Mouse (Mus musculus): Measurements from ENCODE around the gene Rev3l. TPM values are rescaled to one million over a fixed set of nuclear protein-coding genes. Genes with fewer than 3 reads are reported as not detected.

Gene Rev3l
- total and polyA plus RNA-seq, 2 experiments from 2014 or later, result 23.3 to 89.5 TPM

GRCm38 (mm10) chr10:39736187-39736586 is 4.3 kb downstream of the Rev3l start:
- DNase-seq (ENCODE audit: low spot score), result no peak
- H3K27ac ChIP-seq, result no peak overlapping the region
- whole genome bisulfite sequencing, result 67% methylated on average over 4 of the region's 4 CpGs
- no peaks in the 10 kb centered on the region for H3K4me1 ChIP-seq (ENCODE audit: insufficient read depth, low read length)
- H3K4me3 ChIP-seq (ENCODE audit: low read length), result no peak overlapping the region
- H3K27me3 ChIP-seq (ENCODE audit: insufficient read depth, low read length), result no peaks in the 10 kb centered on the region
- H3K9me3 ChIP-seq (ENCODE audit: low read length), result no peaks in the 10 kb centered on the region
- H3K36me3 ChIP-seq (ENCODE audit: insufficient read depth, low read length), result no peaks in the 10 kb centered on the region
- no peak overlapping the region for H3K9ac ChIP-seq (replicated peaks; ENCODE audit: low read length)
- ATAC-seq, result no peak
- no peak for TF ChIP-seq CTCF (IDR thresholded peaks at IDR 0.05; ENCODE audit: low read depth)
- no peak overlapping the region for H3K4me2 ChIP-seq (ENCODE audit: low read depth, low read length)

- no peaks in the 10 kb centered on the region for H3K9me3 ChIP-seq (ENCODE audit: low read length)
- no peaks in the 10 kb centered on the region for H3K36me3 ChIP-seq (ENCODE audit: insufficient read depth, low read length)
- H3K9ac ChIP-seq (replicated peaks; ENCODE audit: low read length), result no peak overlapping the region
- H3K4me3 ChIP-seq (ENCODE audit: low read length), result no peak overlapping the region
- WGBS, result 67% methylated on average over 4 of the region's 4 CpGs
- DNase-seq (ENCODE audit: low spot score) (no peak), ATAC-seq (no peak)
- no peak overlapping the region for H3K27ac ChIP-seq
- no peaks in the 10 kb centered on the region for H3K27me3 ChIP-seq (ENCODE audit: insufficient read depth, low read length)
- TF ChIP-seq CTCF (IDR thresholded peaks at IDR 0.05; ENCODE audit: low read depth), result no peak
- no peak overlapping the region for H3K4me2 ChIP-seq (ENCODE audit: low read depth, low read length)
- H3K4me1 ChIP-seq (ENCODE audit: insufficient read depth, low read length), result no peaks in the 10 kb centered on the region
Measured at GRCm38 (mm10) chr10:39742057-39742456, 10.1 kb downstream of the Rev3l start.

- Histone ChIP-seq H3K4me2 (ENCODE audit: low read depth, low read length) (no peak overlapping the region), H3K27ac (no peak overlapping the region), H3K27me3 (ENCODE audit: insufficient read depth, low read length) (no peaks in the 10 kb centered on the region), H3K9me3 (ENCODE audit: low read length) (no peaks in the 10 kb centered on the region), H3K36me3 (ENCODE audit: insufficient read depth, low read length) (0 out of 2 replicates have a peak, but pooled peaks cover 5% of the 10 kb centered on the region), H3K4me1 (ENCODE audit: insufficient read depth, low read length) (no peaks in the 10 kb centered on the region), H3K9ac (replicated peaks; ENCODE audit: low read length) (no peak overlapping the region), H3K4me3 (ENCODE audit: low read length) (no peak overlapping the region)
- no peak for DNase-seq (ENCODE audit: low spot score)
- TF ChIP-seq CTCF (IDR thresholded peaks at IDR 0.05; ENCODE audit: low read depth), result no peak
- no peak for ATAC-seq
- 69% methylated on average over 1 of the region's 1 CpGs for WGBS
Measured at GRCm38 (mm10) chr10:39764752-39765151, 32.8 kb downstream of the Rev3l start.

- TF ChIP-seq CTCF (IDR thresholded peaks at IDR 0.05; ENCODE audit: low read depth), result no peak
Measured at GRCm38 (mm10) chr10:39766702-39767101, 34.8 kb downstream of the Rev3l start.

GRCm38 (mm10) chr10:39772259-39772658 is 40.3 kb downstream of the Rev3l start:
- WGBS, result 83% methylated on average over 2 of the region's 2 CpGs
- Histone ChIP-seq H3K9me3 (ENCODE audit: low read length) (no peaks in the 10 kb centered on the region), H3K4me3 (ENCODE audit: low read length) (no peak overlapping the region), H3K4me2 (ENCODE audit: low read depth, low read length) (no peak overlapping the region), H3K4me1 (ENCODE audit: insufficient read depth, low read length) (no peaks in the 10 kb centered on the region), H3K36me3 (ENCODE audit: insufficient read depth, low read length) (no peaks in the 10 kb centered on the region), H3K9ac (replicated peaks; ENCODE audit: low read length) (no peak overlapping the region), H3K27me3 (ENCODE audit: insufficient read depth, low read length) (no peaks in the 10 kb centered on the region), H3K27ac (no peak overlapping the region)
- no peak for DNase-seq (ENCODE audit: low spot score)
- no peak for ATAC-seq
- no peak for TF ChIP-seq CTCF (IDR thresholded peaks at IDR 0.05; ENCODE audit: low read depth)

More at GRCm38 (mm10) chr10:39766702-39767101, 34.8 kb downstream of the Rev3l start:
- 70% methylated on average over 4 of the region's 4 CpGs for WGBS
- Histone ChIP-seq H3K27ac (no peak overlapping the region), H3K4me3 (ENCODE audit: low read length) (no peak overlapping the region), H3K9ac (replicated peaks; ENCODE audit: low read length) (no peak overlapping the region), H3K36me3 (ENCODE audit: insufficient read depth, low read length) (no peaks in the 10 kb centered on the region), H3K9me3 (ENCODE audit: low read length) (no peaks in the 10 kb centered on the region), H3K4me1 (ENCODE audit: insufficient read depth, low read length) (no peaks in the 10 kb centered on the region), H3K27me3 (ENCODE audit: insufficient read depth, low read length) (no peaks in the 10 kb centered on the region), H3K4me2 (ENCODE audit: low read depth, low read length) (no peak overlapping the region)
- DNase-seq (ENCODE audit: low spot score) (no peak), ATAC-seq (no peak)

GRCm38 (mm10) chr10:39773940-39774726 is 42.2 kb downstream of the Rev3l start:
- H3K27me3 ChIP-seq (ENCODE audit: insufficient read depth, low read length), result no peaks in the 10 kb centered on the region
- no peak overlapping the region for H3K9ac ChIP-seq (replicated peaks; ENCODE audit: low read length)
- DNase-seq (ENCODE audit: low spot score) (no peak), ATAC-seq (no peak)
- H3K27ac ChIP-seq, result no peak overlapping the region
- H3K4me3 ChIP-seq (ENCODE audit: low read length), result no peak overlapping the region
- H3K9me3 ChIP-seq (ENCODE audit: low read length), result no peaks in the 10 kb centered on the region
- 80% methylated on average over 9 of the region's 9 CpGs for WGBS
- H3K36me3 ChIP-seq (ENCODE audit: insufficient read depth, low read length), result no peaks in the 10 kb centered on the region
- H3K4me2 ChIP-seq (ENCODE audit: low read depth, low read length), result no peak overlapping the region
- TF ChIP-seq CTCF (IDR thresholded peaks at IDR 0.05; ENCODE audit: low read depth), result no peak
- H3K4me1 ChIP-seq (ENCODE audit: insufficient read depth, low read length), result no peaks in the 10 kb centered on the region; the same call in 1 of the 2 replicates

- Histone ChIP-seq H3K4me3 (ENCODE audit: low read length) (no peak overlapping the region), H3K27ac (no peak overlapping the region), H3K36me3 (ENCODE audit: insufficient read depth, low read length) (no peaks in the 10 kb centered on the region), H3K27me3 (ENCODE audit: insufficient read depth, low read length) (no peaks in the 10 kb centered on the region), H3K4me2 (ENCODE audit: low read depth, low read length) (no peak overlapping the region), H3K4me1 (ENCODE audit: insufficient read depth, low read length) (no peaks in the 10 kb centered on the region; the same call in 1 of the 2 replicates), H3K9ac (replicated peaks; ENCODE audit: low read length) (no peak overlapping the region), H3K9me3 (ENCODE audit: low read length) (no peaks in the 10 kb centered on the region)
- DNase-seq (ENCODE audit: low spot score) (no peak), ATAC-seq (no peak)
- TF ChIP-seq CTCF (IDR thresholded peaks at IDR 0.05; ENCODE audit: low read depth), result no peak
- WGBS, result 93% methylated on average over 3 of the region's 3 CpGs
Measured at GRCm38 (mm10) chr10:39776927-39777326, 45.0 kb downstream of the Rev3l start.
